ENCODE assay signal across 8 mouse cellular contexts in the genomic region with DNA sequence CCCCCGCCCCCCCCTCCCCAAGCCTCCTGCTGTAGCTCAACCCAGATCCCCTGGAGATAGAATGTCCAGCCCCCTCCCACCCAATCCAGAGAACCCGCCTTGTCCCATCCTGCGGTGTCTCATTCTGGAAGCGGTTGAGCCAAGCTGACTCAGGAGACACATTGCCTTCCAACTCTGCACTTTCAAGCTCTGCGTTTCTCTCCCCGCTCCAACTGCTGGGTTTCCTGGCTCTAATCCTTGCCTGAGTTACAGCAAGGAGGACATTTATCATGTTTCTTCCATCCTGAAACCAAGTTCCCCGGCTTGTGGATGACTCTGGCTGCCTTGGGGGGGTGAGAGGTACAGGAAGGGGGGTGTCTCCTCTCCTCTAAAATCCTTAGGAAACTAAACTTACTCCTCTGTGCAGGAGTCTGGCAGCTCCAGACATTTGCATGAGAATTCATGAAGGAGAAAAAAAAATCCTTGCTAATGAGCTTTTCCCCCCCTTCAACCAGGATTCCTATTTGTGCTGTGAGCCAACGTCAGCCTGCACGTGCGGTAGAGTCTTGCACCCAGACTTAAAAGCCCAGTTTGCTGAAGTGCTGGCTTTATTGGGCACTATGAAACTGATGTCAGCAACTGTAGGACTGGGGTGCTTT. TPM values are rescaled to one million over a fixed set of nuclear protein-coding genes. Genes with fewer than 3 reads are reported as not detected.
DNase-seq lines count a peak whose midpoint lies in the region; ATAC-seq and TF ChIP-seq lines count a peak whose summit lies in the region.

No protein-coding gene starts in this region.

- no peak for TF ChIP-seq POLR2A in brain, embryonic 14.5 days (IDR thresholded peaks at IDR 0.05; ENCODE audit: borderline replicate concordance, extremely low read depth, insufficient read depth, insufficient read length, poor library complexity, severe bottlenecking)

- no peak overlapping the region for H3K4me3 ChIP-seq in kidney, postnatal 0 days (replicated peaks; ENCODE audit: low read depth, low read length)
- H3K4me3 ChIP-seq in forebrain, postnatal 0 days (ENCODE audit: low read depth, low read length): peak overlapping the region; percentile 3; the same call in 1 of the 2 replicates
- no peak overlapping the region for H3K4me3 ChIP-seq in neural tube, embryonic 13.5 days

- no peak for ATAC-seq in kidney, postnatal 0 days (replicated peaks; ENCODE audit: low FRiP score, low read depth)
- ATAC-seq in forebrain, postnatal 0 days: peak; percentile 25
- ATAC-seq in neural tube, embryonic 13.5 days (ENCODE audit: low read depth): no peak
- no peak for ATAC-seq in megakaryocyte progenitor cell, adult 5-6 weeks (replicated peaks; ENCODE audit: poor library complexity)

- no peak for TF ChIP-seq CTCF in kidney, postnatal 0 days (IDR thresholded peaks at IDR 0.05; ENCODE audit: low read depth)
- no peak for TF ChIP-seq CTCF in brain, embryonic 14.5 days (IDR thresholded peaks at IDR 0.05; ENCODE audit: borderline replicate concordance, extremely low read depth, insufficient read depth, insufficient read length)
- no peak for TF ChIP-seq CTCF in forebrain, postnatal 0 days (IDR thresholded peaks at IDR 0.05; ENCODE audit: low read depth)

- DNase-seq in kidney, postnatal 0 days (ENCODE audit: low spot score): peak; percentile 43
- DNase-seq in kidney, adult 8-10 months: no peak
- peak; percentile 88 for DNase-seq in brain, embryonic 14.5 days (ENCODE audit: low read depth)
- peak; percentile 65 for DNase-seq in forebrain, postnatal 0 days
- no peak for DNase-seq in thymus, postnatal 14 days
- no peak for DNase-seq in liver

- no peak overlapping the region for H3K4me2 ChIP-seq in kidney, postnatal 0 days (ENCODE audit: low read length)
- H3K4me2 ChIP-seq in forebrain, postnatal 0 days (ENCODE audit: low read depth): peak overlapping the region; percentile 44
- H3K4me2 ChIP-seq in neural tube, embryonic 13.5 days: peak overlapping the region; percentile 39

- H3K4me1 ChIP-seq in kidney, postnatal 0 days (replicated peaks; ENCODE audit: insufficient read depth, low read length): no peaks in the 10 kb centered on the region; the same call in 1 of the 2 replicates
- peaks cover 17% of the 10 kb centered on the region; the same call in 1 of the 2 replicates for H3K4me1 ChIP-seq in forebrain, postnatal 0 days (ENCODE audit: insufficient read depth)
- H3K4me1 ChIP-seq in neural tube, embryonic 13.5 days (replicated peaks): peaks cover 22% of the 10 kb centered on the region

- H3K9me3 ChIP-seq in kidney, postnatal 0 days (replicated peaks; ENCODE audit: low read length): no peaks in the 10 kb centered on the region
- no peaks in the 10 kb centered on the region for H3K9me3 ChIP-seq in forebrain, postnatal 0 days (ENCODE audit: low read length)
- H3K9me3 ChIP-seq in neural tube, embryonic 13.5 days: no peaks in the 10 kb centered on the region

- H3K9ac ChIP-seq in kidney, postnatal 0 days (ENCODE audit: low read depth, low read length): no peak overlapping the region
- H3K9ac ChIP-seq in forebrain, postnatal 0 days: 0 out of 2 replicates have a peak overlapping the region, but pooled peaks have one; percentile 19
- no peak overlapping the region for H3K9ac ChIP-seq in neural tube, embryonic 13.5 days

- 13% methylated on average over 10 of the region's 10 CpGs for WGBS in kidney, postnatal 0 days
- WGBS in forebrain, postnatal 0 days: 5% methylated on average over 10 of the region's 10 CpGs
- WGBS in neural tube, embryonic 13.5 days: 3% methylated on average over 10 of the region's 10 CpGs

- peaks cover 8% of the 10 kb centered on the region; the same call in 1 of the 2 replicates for H3K36me3 ChIP-seq in kidney, postnatal 0 days (ENCODE audit: insufficient read depth, low read length)
- H3K36me3 ChIP-seq in forebrain, postnatal 0 days (ENCODE audit: insufficient read depth): no peaks in the 10 kb centered on the region
- no peaks in the 10 kb centered on the region for H3K36me3 ChIP-seq in neural tube, embryonic 13.5 days

- H3K27me3 ChIP-seq in kidney, postnatal 0 days (ENCODE audit: insufficient read depth, low read length): no peaks in the 10 kb centered on the region
- no peaks in the 10 kb centered on the region for H3K27me3 ChIP-seq in forebrain, postnatal 0 days (ENCODE audit: insufficient read depth, low read length)
- peaks cover 25% of the 10 kb centered on the region for H3K27me3 ChIP-seq in neural tube, embryonic 13.5 days

- H3K27ac ChIP-seq in kidney, postnatal 0 days: no peak overlapping the region
- H3K27ac ChIP-seq in forebrain, postnatal 0 days (ENCODE audit: low read depth, low read length): no peak overlapping the region
- H3K27ac ChIP-seq in neural tube, embryonic 13.5 days (replicated peaks): no peak overlapping the region

RNA-seq across cellular contexts. Expression of a gene that starts 21.2 kb away (rescaled TPM):
- polyA plus RNA-seq in kidney, postnatal 0 days (2015; fragmentation: Nextera tagmentation; extraction: Ambion mirVana): 91.4 and 92.6 TPM in 2 replicates
- polyA plus RNA-seq in brain, embryonic 14.5 days (2012; rRNA removed): 18.0 and 18.4 TPM in 2 replicates
- total RNA-seq in forebrain, postnatal 0 days (2014; rRNA removed): 13.5 and 13.9 TPM in 2 replicates
- polyA plus RNA-seq in forebrain, postnatal 0 days (2015; fragmentation: Nextera tagmentation; extraction: Ambion mirVana): 46.3 and 50.4 TPM in 2 replicates
- polyA plus RNA-seq in neural tube, embryonic 13.5 days (2015; fragmentation: Nextera tagmentation; extraction: Ambion mirVana): 39.5 and 50.2 TPM in 2 replicates
- 75.9 and 108 TPM in 2 replicates for total RNA-seq in megakaryocyte progenitor cell, adult 5-6 weeks (2015)
- 11.0 and 12.2 TPM in 2 replicates for total RNA-seq in megakaryocyte progenitor cell, adult 5-6 weeks (2017)

Comparison
In these comparisons a context has a peak if more than half of its experiments do, and no peak if none do; other contexts are left out.
1. DNase-seq: peak in kidney, postnatal 0 days (single experiment), brain, embryonic 14.5 days (single experiment) and forebrain, postnatal 0 days (single experiment); none in kidney, adult 8-10 months (0 of 2), thymus, postnatal 14 days (single experiment) and liver (single experiment).